17 mouse cellular contexts compared by ENCODE assay signal in genomic region chr8:78345705-78346104, GRCm38 (mm10).
DNase-seq lines count a peak whose midpoint lies in the region; ATAC-seq lines count a peak whose summit lies in the region.
"Had no signal": no experiment of that assay in that cellular context is flagged by ENCODE, and none has a peak within 500 bp of the region (broad histone marks: within the 10 kb centered on the region; RNA-seq: fewer than 3 reads in every experiment).

No protein-coding gene starts in this region.

- H3K4me3 ChIP-seq in forebrain, embryonic 11.5 days (ENCODE audit: low read depth, low read length): no peak overlapping the region
- no peak overlapping the region for H3K4me3 ChIP-seq in forebrain, embryonic 10.5 days
- no peak overlapping the region for H3K4me3 ChIP-seq in neural tube, embryonic 12.5 days
- no peak overlapping the region for H3K4me3 ChIP-seq in midbrain, embryonic 14.5 days (replicated peaks; ENCODE audit: low read depth, low read length)
- H3K4me3 ChIP-seq: heart, adult 2 months; intestine, embryonic 15.5 days; kidney, embryonic 15.5 days; myocyte had no signal

- no peaks in the 10 kb centered on the region for H3K9me3 ChIP-seq in forebrain, embryonic 11.5 days (ENCODE audit: control insufficient read depth, low read length)
- H3K9me3 ChIP-seq in forebrain, embryonic 10.5 days: no peaks in the 10 kb centered on the region
- no peaks in the 10 kb centered on the region for H3K9me3 ChIP-seq in neural tube, embryonic 12.5 days
- H3K9me3 ChIP-seq in midbrain, embryonic 14.5 days (ENCODE audit: control insufficient read depth, low read length): no peaks in the 10 kb centered on the region
- H3K9me3 ChIP-seq: intestine, embryonic 15.5 days; kidney, embryonic 15.5 days had no signal

- no peaks in the 10 kb centered on the region for H3K36me3 ChIP-seq in forebrain, embryonic 11.5 days (ENCODE audit: control insufficient read depth, insufficient read depth, low read length)
- no peaks in the 10 kb centered on the region for H3K36me3 ChIP-seq in forebrain, embryonic 10.5 days (replicated peaks)
- no peaks in the 10 kb centered on the region for H3K36me3 ChIP-seq in neural tube, embryonic 12.5 days
- no peaks in the 10 kb centered on the region for H3K36me3 ChIP-seq in midbrain, embryonic 14.5 days (ENCODE audit: control insufficient read depth, insufficient read depth, low read length)
- H3K36me3 ChIP-seq: intestine, embryonic 15.5 days; kidney, embryonic 15.5 days had no signal

- ATAC-seq in forebrain, embryonic 11.5 days (replicated peaks; ENCODE audit: low FRiP score): peak; percentile 42
- ATAC-seq in neural tube, embryonic 12.5 days (ENCODE audit: low FRiP score, low read depth): peak; percentile 25
- no peak; the same call in 1 of the 2 replicates for ATAC-seq in midbrain, embryonic 14.5 days (ENCODE audit: low FRiP score, low TSS enrichment)
- ATAC-seq: intestine, embryonic 15.5 days; lung, postnatal 0 days had no signal

- no peak overlapping the region for H3K27ac ChIP-seq in forebrain, embryonic 11.5 days (ENCODE audit: low read depth, low read length)
- no peak overlapping the region for H3K27ac ChIP-seq in forebrain, embryonic 10.5 days
- no peak overlapping the region for H3K27ac ChIP-seq in neural tube, embryonic 12.5 days
- H3K27ac ChIP-seq in midbrain, embryonic 14.5 days (replicated peaks; ENCODE audit: low read depth, low read length): 0 out of 2 replicates have a peak overlapping the region, but pooled peaks have one; percentile 52
- H3K27ac ChIP-seq: heart, adult 2 months; intestine, embryonic 15.5 days; kidney, embryonic 15.5 days; liver, embryonic 14.5 days had no signal

- H3K4me1 ChIP-seq in forebrain, embryonic 11.5 days (replicated peaks; ENCODE audit: control insufficient read depth, insufficient read depth, low read length): peaks cover 9% of the 10 kb centered on the region; the same call in 1 of the 2 replicates
- peaks cover 17% of the 10 kb centered on the region for H3K4me1 ChIP-seq in forebrain, embryonic 10.5 days
- 0 out of 2 replicates have a peak, but pooled peaks cover 6% of the 10 kb centered on the region for H3K4me1 ChIP-seq in neural tube, embryonic 12.5 days
- peaks cover 8% of the 10 kb centered on the region; the same call in 1 of the 2 replicates for H3K4me1 ChIP-seq in midbrain, embryonic 14.5 days (ENCODE audit: control insufficient read depth, insufficient read depth, low read length)
- H3K4me1 ChIP-seq: intestine, embryonic 15.5 days; kidney, embryonic 15.5 days had no signal

- H3K9ac ChIP-seq in forebrain, embryonic 11.5 days (ENCODE audit: low read length): no peak overlapping the region
- H3K9ac ChIP-seq in neural tube, embryonic 12.5 days: no peak overlapping the region
- H3K9ac ChIP-seq in midbrain, embryonic 14.5 days (replicated peaks; ENCODE audit: low read length): no peak overlapping the region
- H3K9ac ChIP-seq: intestine, embryonic 15.5 days; kidney, embryonic 15.5 days; liver, embryonic 14.5 days had no signal

- no peaks in the 10 kb centered on the region; the same call in 1 of the 2 replicates for H3K27me3 ChIP-seq in forebrain, embryonic 11.5 days (ENCODE audit: control insufficient read depth, insufficient read depth, low read length)
- peaks cover 17% of the 10 kb centered on the region; the same call in 1 of the 2 replicates for H3K27me3 ChIP-seq in forebrain, embryonic 10.5 days (ENCODE audit: poor library complexity, severe bottlenecking)
- H3K27me3 ChIP-seq in neural tube, embryonic 12.5 days (replicated peaks): no peaks in the 10 kb centered on the region
- no peaks in the 10 kb centered on the region for H3K27me3 ChIP-seq in midbrain, embryonic 14.5 days (ENCODE audit: control insufficient read depth, insufficient read depth, low read length)
- H3K27me3 ChIP-seq: intestine, embryonic 15.5 days had no signal

- WGBS in forebrain, embryonic 11.5 days: 33% methylated on average over 7 of the region's 7 CpGs
- 46% methylated on average over 7 of the region's 7 CpGs for WGBS in forebrain, embryonic 10.5 days
- 40% methylated on average over 7 of the region's 7 CpGs for WGBS in neural tube, embryonic 12.5 days
- WGBS in midbrain, embryonic 14.5 days: 38% methylated on average over 7 of the region's 7 CpGs

- no peak for DNase-seq in forebrain, embryonic 11.5 days (ENCODE audit: low spot score)
- no peak for DNase-seq in forebrain, embryonic 10.5 days (ENCODE audit: extremely low spot score, low spot score)
- no peak for DNase-seq in neural tube, embryonic 10.5 days (ENCODE audit: extremely low spot score, low spot score)
- DNase-seq in midbrain, embryonic 14.5 days: no peak
- DNase-seq in testis, postnatal 10 days (ENCODE audit: low spot score): no peak
- no peak for DNase-seq in cerebellum, adult 18-20 months
- DNase-seq in lung, adult 18-20 months: no peak
- DNase-seq: cerebellum, postnatal 25 days; gastrocnemius, postnatal 14 days; heart, adult 2 months; thymus, postnatal 25 days had no signal

- H3K4me2 ChIP-seq in forebrain, embryonic 11.5 days (ENCODE audit: low read depth, low read length, severe bottlenecking): peak overlapping the region; percentile 8; the same call in 1 of the 2 replicates
- peak overlapping the region; percentile 12; the same call in 1 of the 2 replicates for H3K4me2 ChIP-seq in neural tube, embryonic 12.5 days (replicated peaks)
- H3K4me2 ChIP-seq in midbrain, embryonic 14.5 days (ENCODE audit: low read length): peak overlapping the region; percentile 35
- H3K4me2 ChIP-seq: intestine, embryonic 15.5 days had no signal
